Mouse (Mus musculus): ENCODE results near the gene Ucp1. TPM values are rescaled to one million over a fixed set of nuclear protein-coding genes. Genes with fewer than 3 reads are reported as not detected.

The Ucp1 gene
- total RNA-seq, 2 experiments from 2014 or later, result not detected

GRCm38 (mm10) chr8:83342693-83343092, 52.5 kb downstream of the Ucp1 start:
- Histone ChIP-seq H3K4me3 (no peak overlapping the region), H3K27ac (no peak overlapping the region)
- DNase-seq, result no peak
- peak; percentile 68 for TF ChIP-seq CTCF (IDR thresholded peaks at IDR 0.05)
- intact Hi-C loops (cut with DNase I), result loop anchor here (2.0 to 5.0 kb wide), 2 partner anchors 80 to 240 kb away; no protein-coding TSS in a partner anchor

Other genes with a start within 250 kb of the Ucp1 start
- 1 to 10 TPM in 1 of 2 experiments, under 1 TPM in 1; 0.46 to 1.1 TPM for gene Tbc1d9, start 125.0 kb upstream of the Ucp1 start, total RNA-seq (2021)
- gene Gm10645, start 124.2 kb upstream of the Ucp1 start, total RNA-seq (2021), result not detected
- gene Elmod2, start 42.1 kb downstream of the Ucp1 start, total RNA-seq (2021), result 1 to 10 TPM; 6.5 to 7.1 TPM
- gene Mgat4d, start 58.1 kb downstream of the Ucp1 start, total RNA-seq (2021), result not detected
- gene Clgn, start 99.5 kb downstream of the Ucp1 start, total RNA-seq (2021), result not detected
- gene Scoc, start 168.0 kb downstream of the Ucp1 start, total RNA-seq (2021), result 10 to 100 TPM; 48.8 to 58.5 TPM
- not detected for gene Olfr370, start 245.4 kb downstream of the Ucp1 start, total RNA-seq (2021)